Mouse (Mus musculus) macrophage (primary cell): ENCODE measurements at regions not wholly inside any gene's neighbourhood (a gene's known extent, or its start where the extent isn't known, plus 50 kb on each side); places are given as distances from the start of the nearest gene placed in this dataset.

Experiments
- H3K27ac ChIP-seq: fragments of 350-480 bp; formaldehyde crosslinking; 2 replicates; pipeline ENCODE4 v1.9.0; 2021
- H3K36me3 ChIP-seq: fragments of 350-480 bp; formaldehyde crosslinking; 2 replicates; pipeline ENCODE4 v1.9.0; 2021; ENCODE audit errors: inconsistent target
- H3K4me3 ChIP-seq: fragments of 350-480 bp; formaldehyde crosslinking; 2 replicates; pipeline ENCODE4 v1.9.0; 2021; ENCODE audit errors: inconsistent target
- H3K79me2 ChIP-seq: fragments of 350-480 bp; formaldehyde crosslinking; 2 replicates; pipeline ENCODE4 v1.9.0; 2021; ENCODE audit errors: inconsistent target
- WGBS: methylation state at CpG from one replicate; pipeline ENCODE4 v1.1.7; 2026; ENCODE audit warnings: inconsistent platforms; ENCODE audit not compliant: missing documents; 5-methylcytosine and 5-hydroxymethylcytosine counted together

- no peak overlapping the region for H3K27ac ChIP-seq
- no peaks in the 10 kb centered on the region for H3K79me2 ChIP-seq
- 85% methylated on average over 9 of the region's 9 CpGs for WGBS
- no peaks in the 10 kb centered on the region for H3K36me3 ChIP-seq
- no peak overlapping the region for H3K4me3 ChIP-seq
These were observed 58.7 kb upstream of the Nrip1 start for GRCm38 (mm10) chr16:76432304-76432703.

GRCm38 (mm10) chr16:76429156-76429555 lies 55.5 kb upstream of the Nrip1 start:
- WGBS: 90% methylated on average over 3 of the region's 3 CpGs
- H3K79me2 ChIP-seq: no peaks in the 10 kb centered on the region
- H3K36me3 ChIP-seq: no peaks in the 10 kb centered on the region
- no peak overlapping the region for H3K27ac ChIP-seq
- no peak overlapping the region for H3K4me3 ChIP-seq

- H3K79me2 ChIP-seq: no peaks in the 10 kb centered on the region
- WGBS: 86% methylated on average over 6 of the region's 14 CpGs
These were observed 50.3 kb upstream of the Nrip1 start for GRCm38 (mm10) chr16:76423964-76424363.

More at GRCm38 (mm10) chr16:76423964-76424363, 50.3 kb upstream of the Nrip1 start:
- Histone ChIP-seq H3K4me3 (no peak overlapping the region), H3K27ac (no peak overlapping the region), H3K36me3 (no peaks in the 10 kb centered on the region)
